Mouse (Mus musculus) brain, embryonic 14.5 days (tissue): ENCODE data around the gene Mmel1. TPM values are rescaled to one million over a fixed set of nuclear protein-coding genes. Genes with fewer than 3 reads are reported as not detected.

Experiments used
- DNase-seq: peaks from one replicate; pipeline ENCODE4 v3.0.0-alpha.2; 2011; ENCODE audit warnings: low read depth
- CTCF ChIP-seq: fragments of 200-500 bp; IDR thresholded peaks from 2 replicates; pipeline ENCODE4 v1.5.1; 2012; ENCODE audit warnings: inconsistent platforms, mild to moderate bottlenecking, moderate library complexity, borderline replicate concordance; ENCODE audit not compliant: insufficient read depth, insufficient read length; ENCODE audit errors: extremely low read depth
- POLR2A ChIP-seq: fragments of 200-500 bp; IDR thresholded peaks from 2 replicates; pipeline ENCODE4 v1.6.1; 2012; ENCODE audit warnings: mild to moderate bottlenecking, inconsistent platforms, borderline replicate concordance; ENCODE audit not compliant: poor library complexity, insufficient read depth, insufficient read length, severe bottlenecking; ENCODE audit errors: extremely low read depth
- polyA plus RNA-seq: library from polyadenylated mRNA; depleted of rRNA; stranded (reverse); fragments of >200 nt; gene quantifications from 2 replicates; pipeline ENCODE4 v1.2.3, GENCODE M21; 2012; rRNA removed

Mmel1 gene
- polyA plus RNA-seq, result 0.29 and 0.30 TPM in 2 replicates

DNA sequence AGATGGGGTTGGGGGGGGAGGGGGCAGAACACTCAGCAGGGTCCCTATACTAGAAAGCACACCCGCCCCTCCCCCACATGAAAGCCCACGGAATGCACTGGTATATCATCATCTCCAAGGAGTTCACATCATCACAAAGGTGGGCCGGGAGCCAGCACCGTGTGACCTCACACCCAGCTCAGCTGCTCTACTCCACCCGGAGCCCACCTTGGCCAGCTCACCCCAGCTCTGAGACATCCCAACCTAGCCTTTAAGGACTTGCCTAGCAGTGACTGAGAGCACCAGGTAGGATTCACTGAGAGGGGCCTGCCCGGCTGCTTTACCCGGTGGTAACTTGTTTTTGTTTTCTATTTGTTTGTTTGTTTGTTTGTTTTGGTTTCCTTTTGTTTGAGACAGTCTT, at the start of gene Mmel1:
Gene Mmel1 (plus strand): TSS at position 146 of the 400 bp plus-strand sequence.
- no peak for TF ChIP-seq POLR2A
- no peak for DNase-seq

DNA sequence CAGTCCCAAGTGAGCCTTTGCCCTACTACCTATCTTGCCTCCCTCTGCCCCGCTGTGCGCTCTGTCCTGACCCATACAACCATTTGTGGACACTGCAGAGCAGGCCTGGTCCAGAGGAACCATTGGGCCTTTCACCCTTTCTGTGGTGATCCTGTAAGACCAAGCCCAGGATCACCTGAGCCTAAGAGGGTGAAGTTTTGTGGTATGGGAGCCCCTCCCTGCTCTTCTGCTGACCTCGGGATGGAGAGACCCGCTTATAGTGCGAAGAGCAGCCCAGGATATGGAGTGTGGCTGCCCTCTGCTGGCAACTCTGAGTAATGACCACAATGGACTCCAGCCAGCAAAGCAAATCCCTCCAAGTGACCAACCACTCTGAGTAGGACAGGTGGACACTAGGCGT, 43.7 kb upstream of the Mmel1 start:
- TF ChIP-seq POLR2A (no peak), CTCF (peak; percentile 94)
- DNase-seq, result peak; percentile 80

DNA sequence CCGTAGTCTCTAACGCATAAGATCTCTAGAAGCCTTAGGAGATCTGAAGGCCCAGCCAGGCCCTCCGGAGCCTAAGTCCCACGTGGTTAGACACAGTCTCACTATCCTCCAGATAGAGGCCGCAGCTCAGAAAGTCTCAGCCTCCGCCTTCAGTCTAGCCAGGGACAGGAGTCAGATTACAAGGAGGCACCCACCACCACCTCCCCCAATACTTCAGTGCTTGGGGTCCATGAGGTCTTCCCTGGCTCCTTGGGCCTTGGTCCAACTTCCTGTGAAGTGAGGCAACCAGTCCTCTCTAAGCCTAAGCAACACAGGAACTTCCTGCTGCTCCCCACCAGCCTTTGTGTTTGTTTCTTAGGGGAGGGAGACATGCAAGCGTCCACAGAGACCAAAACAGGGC, 43.2 kb upstream of the Mmel1 start:
- TF ChIP-seq CTCF (no peak), POLR2A (no peak)
- no peak for DNase-seq

DNA sequence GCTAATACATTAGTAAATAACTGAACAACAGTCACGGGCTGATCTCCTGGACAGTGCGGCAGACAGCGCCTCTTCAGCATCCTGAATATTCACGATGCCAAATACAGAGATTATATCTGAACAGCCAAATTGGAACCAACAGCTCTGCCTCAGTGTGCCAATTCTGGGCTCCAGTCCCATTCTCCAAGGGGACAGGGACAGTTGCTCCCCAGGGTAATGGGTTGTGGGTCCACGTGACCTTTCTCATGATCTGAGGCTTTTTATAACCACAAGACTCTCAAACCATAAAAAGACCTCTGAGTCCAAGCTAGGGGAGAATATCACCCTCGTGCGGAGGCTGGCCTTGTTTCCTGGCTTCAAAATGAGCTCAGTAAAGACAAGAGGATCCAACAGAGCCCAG, 42.2 kb upstream of the Mmel1 start:
- no peak for DNase-seq

DNA sequence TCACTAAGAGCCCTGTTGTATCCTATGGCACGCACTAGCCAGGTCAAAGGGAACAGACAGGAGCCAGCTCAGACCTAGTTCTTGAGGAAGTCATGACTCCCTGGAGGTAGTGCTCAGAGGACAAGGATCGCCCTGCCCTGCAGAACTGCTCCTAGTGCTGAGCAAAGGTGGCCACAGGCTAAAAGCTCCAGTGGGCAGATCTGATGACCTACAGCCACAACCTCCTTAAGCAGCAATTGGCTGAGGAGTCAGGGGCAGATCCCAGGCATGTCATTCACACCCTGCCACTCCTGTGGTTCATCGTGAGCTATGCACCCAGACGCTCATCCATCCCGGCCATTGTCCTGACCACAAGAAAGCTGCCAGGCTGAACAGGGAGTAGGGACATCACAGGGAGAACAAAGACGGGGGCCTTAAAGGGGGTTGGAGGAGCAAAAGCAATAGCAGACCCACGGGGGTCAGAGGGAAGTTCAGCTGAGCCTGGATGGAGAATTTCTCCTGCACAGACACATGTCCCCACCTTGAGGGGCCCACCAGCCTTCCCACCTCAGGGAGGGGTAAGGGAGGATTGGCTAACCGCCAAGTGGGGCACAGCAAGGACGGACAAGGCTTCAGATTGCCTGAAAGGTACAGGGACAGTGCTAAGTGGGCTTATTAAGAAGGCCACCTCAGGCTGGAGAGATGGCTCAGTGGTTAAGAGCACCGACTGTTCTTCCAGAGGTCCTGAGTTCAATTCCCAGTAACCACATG, 41.3 kb upstream of the Mmel1 start:
- DNase-seq, result no peak
- TF ChIP-seq CTCF, result no peak
- no peak for TF ChIP-seq POLR2A

More for the DNA sequence above, 42.2 kb upstream of the Mmel1 start:
- TF ChIP-seq POLR2A (no peak), CTCF (no peak)

DNA sequence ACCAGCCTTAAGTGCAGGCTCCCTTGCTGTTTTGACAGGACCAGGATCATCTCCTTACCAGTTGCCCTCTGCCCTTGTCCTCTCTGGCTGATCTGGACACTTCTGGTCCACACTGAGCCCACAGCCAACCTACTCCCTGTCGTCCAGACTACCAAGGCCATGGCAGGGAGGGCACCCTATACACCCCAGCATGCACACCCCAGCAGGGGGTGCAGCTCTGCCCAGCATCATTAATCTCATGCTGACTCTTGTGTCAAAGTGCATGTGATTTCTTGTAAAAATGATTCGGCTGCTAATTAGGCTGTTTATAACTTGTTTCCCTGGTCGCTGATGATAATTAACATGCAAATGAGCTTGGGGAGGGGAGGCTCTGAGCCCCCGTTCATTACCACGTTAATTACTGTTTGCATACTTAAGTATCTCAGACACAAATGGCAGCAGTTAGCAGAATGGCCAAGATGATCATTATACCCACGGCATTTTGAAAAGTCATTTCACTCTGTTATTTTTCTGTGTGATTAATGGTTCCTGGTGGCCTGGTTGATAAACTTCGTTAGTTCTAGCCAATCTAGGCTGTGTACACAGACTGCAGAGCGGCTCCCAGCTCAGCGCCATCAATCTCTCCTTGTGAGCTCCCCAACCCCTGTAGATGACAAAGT, 37.3 kb upstream of the Mmel1 start:
- TF ChIP-seq CTCF (no peak), POLR2A (no peak)
- DNase-seq, result peak; percentile 80

DNA sequence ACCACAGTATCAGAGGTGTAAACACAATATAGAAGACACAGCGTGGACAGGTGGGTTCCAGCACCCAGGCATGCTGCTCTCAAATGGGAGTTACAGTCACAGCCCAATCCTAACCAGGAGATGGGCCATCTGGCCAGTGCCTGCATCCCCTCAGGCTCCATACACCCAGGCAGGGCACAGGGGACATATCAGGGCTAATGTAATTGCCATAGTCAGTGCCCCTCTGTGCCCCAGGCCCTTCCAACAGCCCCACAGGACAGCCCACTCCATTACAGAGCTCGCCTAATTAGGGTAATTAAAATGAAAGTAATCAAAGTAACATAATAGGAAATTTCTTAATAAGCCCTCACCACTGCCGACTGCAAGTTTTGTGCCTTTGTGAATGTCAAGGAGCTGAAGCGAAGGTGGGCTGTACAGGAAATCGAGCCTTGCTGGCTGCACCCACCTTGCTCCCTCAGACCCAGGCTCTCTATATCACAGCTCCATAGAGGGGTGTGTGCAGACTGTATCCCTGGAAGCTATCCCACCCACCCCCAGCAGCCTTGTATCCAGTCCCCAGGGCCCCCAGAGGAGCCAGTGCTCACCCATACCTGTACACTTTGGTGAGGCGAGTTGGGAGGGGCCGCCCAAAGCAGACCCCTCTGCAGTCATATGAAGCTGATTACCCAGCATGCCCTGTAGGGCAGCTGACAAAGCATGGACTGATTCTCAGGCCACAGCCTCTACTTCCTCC, 33.0 kb upstream of the Mmel1 start:
- TF ChIP-seq CTCF, result no peak
- no peak for TF ChIP-seq POLR2A
- peak; percentile 28 for DNase-seq

DNA sequence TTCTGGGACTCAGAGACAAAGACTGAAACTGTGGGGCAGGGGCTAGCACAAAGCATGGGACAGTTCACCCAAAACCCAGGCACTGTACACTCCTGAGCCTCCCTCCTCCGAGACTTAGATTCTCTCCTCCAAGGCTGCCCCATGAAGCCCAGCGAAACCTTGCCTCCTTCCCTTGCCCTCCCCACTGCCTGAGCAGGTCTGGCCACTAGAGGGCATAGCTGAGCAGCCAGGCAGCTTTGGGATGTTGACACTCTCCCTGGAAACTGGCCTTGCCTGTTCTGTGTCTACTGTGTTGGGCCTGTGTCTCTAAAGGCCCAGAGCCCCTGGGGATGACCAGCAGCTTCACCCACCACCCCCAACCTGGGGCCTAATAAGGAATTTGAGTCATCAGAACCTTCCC, 32.2 kb upstream of the Mmel1 start, which contains the start of gene Ttc34:
Gene Ttc34 (plus strand): TSS at position 290 of the 400 bp plus-strand sequence.
- DNase-seq, result no peak
- TF ChIP-seq CTCF (peak; percentile 84), POLR2A (no peak)

DNA sequence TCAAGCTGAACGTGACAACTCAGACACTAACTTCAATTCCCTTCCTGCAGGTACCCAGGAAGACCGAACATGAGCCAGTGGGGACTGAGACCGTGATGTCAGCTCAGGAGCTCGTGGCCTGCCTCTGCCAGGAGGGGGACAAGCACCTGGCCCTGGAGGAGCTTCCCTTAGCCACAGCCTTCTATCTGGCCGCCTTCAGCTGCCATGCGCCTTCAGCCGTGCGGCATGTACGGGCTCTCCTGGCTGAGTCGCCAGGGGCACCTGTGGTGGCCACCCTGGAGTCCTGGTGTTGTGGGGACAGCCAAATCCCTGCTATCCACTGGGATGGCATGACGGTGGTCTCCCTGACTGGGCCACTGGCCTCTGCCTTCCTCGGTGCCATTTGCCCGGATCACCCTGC, 30.6 kb upstream of the Mmel1 start:
- TF ChIP-seq CTCF (no peak), POLR2A (no peak)
- no peak for DNase-seq

DNA sequence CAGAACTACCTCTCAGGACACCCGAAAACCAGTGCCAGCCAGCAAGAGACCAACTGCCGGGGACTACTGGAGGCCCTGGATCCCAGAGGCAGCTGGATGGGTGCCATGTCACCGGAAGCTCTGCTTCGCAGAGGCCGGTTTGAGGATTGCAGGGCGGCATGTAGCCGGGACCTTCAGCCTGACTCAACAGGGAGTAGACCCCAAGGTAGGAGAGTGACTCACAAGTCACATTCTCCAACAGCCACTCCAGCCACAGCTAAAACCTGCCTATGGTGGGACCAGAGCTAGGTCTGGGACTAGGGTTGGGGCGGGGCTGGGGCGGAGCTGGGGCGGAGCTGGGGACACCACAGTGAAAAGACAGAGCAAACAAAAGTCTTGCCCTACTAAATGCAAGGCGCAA, 30.0 kb upstream of the Mmel1 start:
- DNase-seq, result no peak
- TF ChIP-seq POLR2A, result no peak
- TF ChIP-seq CTCF, result no peak

DNA sequence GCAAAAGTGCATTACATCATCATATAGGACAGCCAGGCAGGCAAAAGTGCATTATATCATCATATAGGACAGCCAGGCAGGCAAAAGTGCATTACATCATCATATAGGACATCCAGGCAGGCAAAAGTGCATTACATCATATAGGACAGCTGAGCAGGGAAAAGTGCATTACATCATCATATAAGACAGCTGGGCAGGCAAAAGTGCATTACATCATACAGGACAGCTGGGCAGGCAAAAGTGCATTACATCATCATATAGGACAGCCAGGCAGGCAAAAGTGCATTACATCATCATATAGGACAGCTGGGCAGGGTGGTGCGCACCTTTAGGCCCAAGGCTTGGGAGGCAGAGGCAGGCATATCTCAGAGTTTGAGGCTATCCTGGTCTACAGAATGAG, 16.7 kb upstream of the Mmel1 start:
- no peak for DNase-seq
- TF ChIP-seq POLR2A (no peak), CTCF (no peak)
